Mouse (Mus musculus): ENCODE data around the gene Adamts8.

Adamts8 gene

GRCm38 (mm10) chr9:30942512-30943313 lies at the start of gene Adamts8:
Gene Adamts8, plus strand, starts transcription at chr9:30942562.
- DNase-seq (ENCODE audit: low read depth) = no peak

GRCm38 (mm10) chr9:30895618-30896017 lies 46.7 kb upstream of the Adamts8 start:
- no peak for DNase-seq (ENCODE audit: low read depth)

GRCm38 (mm10) chr9:30896752-30897151 lies 45.6 kb upstream of the Adamts8 start:
- no peak for DNase-seq (ENCODE audit: low read depth)

- DNase-seq (ENCODE audit: low read depth) = no peak
Observed at GRCm38 (mm10) chr9:30897169-30897568, 45.2 kb upstream of the Adamts8 start.

GRCm38 (mm10) chr9:30902152-30902551 lies 40.2 kb upstream of the Adamts8 start:
- no peak for DNase-seq (ENCODE audit: low read depth)

- no peak for DNase-seq (ENCODE audit: low read depth)
Observed at GRCm38 (mm10) chr9:30902641-30903040, 39.7 kb upstream of the Adamts8 start.

- DNase-seq (ENCODE audit: low read depth) = no peak
Observed at GRCm38 (mm10) chr9:30903266-30903665, 39.1 kb upstream of the Adamts8 start.

GRCm38 (mm10) chr9:30905861-30906260 lies 36.5 kb upstream of the Adamts8 start:
- no peak for DNase-seq (ENCODE audit: low read depth)

GRCm38 (mm10) chr9:30906426-30906825 lies 35.9 kb upstream of the Adamts8 start:
- DNase-seq (ENCODE audit: low read depth) = no peak

GRCm38 (mm10) chr9:30907677-30908295 lies 34.6 kb upstream of the Adamts8 start:
- no peak for DNase-seq (ENCODE audit: low read depth)

- DNase-seq (ENCODE audit: low read depth) = no peak
Observed at GRCm38 (mm10) chr9:30908296-30908690, 34.1 kb upstream of the Adamts8 start.

- DNase-seq (ENCODE audit: low read depth) = no peak
Observed at GRCm38 (mm10) chr9:30908973-30909372, 33.4 kb upstream of the Adamts8 start.

GRCm38 (mm10) chr9:30910491-30910890 lies 31.9 kb upstream of the Adamts8 start:
- no peak for DNase-seq (ENCODE audit: low read depth)

GRCm38 (mm10) chr9:30912161-30912560 lies 30.2 kb upstream of the Adamts8 start:
- no peak for DNase-seq (ENCODE audit: low read depth)

GRCm38 (mm10) chr9:30913429-30913828 lies 28.9 kb upstream of the Adamts8 start:
- DNase-seq (ENCODE audit: low read depth) = no peak

GRCm38 (mm10) chr9:30914241-30914640 lies 28.1 kb upstream of the Adamts8 start:
- DNase-seq (ENCODE audit: low read depth) = no peak

GRCm38 (mm10) chr9:30916266-30916968 lies 25.9 kb upstream of the Adamts8 start:
- no peak for DNase-seq (ENCODE audit: low read depth)

- no peak for DNase-seq (ENCODE audit: low read depth)
Observed at GRCm38 (mm10) chr9:30918466-30919356, 23.7 kb upstream of the Adamts8 start.

- DNase-seq (ENCODE audit: low read depth) = no peak
Observed at GRCm38 (mm10) chr9:30919686-30920085, 22.7 kb upstream of the Adamts8 start.

- no peak for DNase-seq (ENCODE audit: low read depth)
Observed at GRCm38 (mm10) chr9:30920736-30921135, 21.6 kb upstream of the Adamts8 start.

GRCm38 (mm10) chr9:30921261-30922103 lies 20.9 kb upstream of the Adamts8 start:
- no peak for DNase-seq (ENCODE audit: low read depth)
